Mouse (Mus musculus) adrenal gland, postnatal 36 days (tissue): ENCODE results near the gene Relt. TPM values are rescaled to one million over a fixed set of nuclear protein-coding genes. Genes with fewer than 3 reads are reported as not detected.
A peak's percentile ranks its signal among the peaks of the same experiment; 100 is the strongest.

ENCODE experiments used
- DNase-seq, 2 experiments: peaks; one replicate each; pipeline ENCODE4 v3.0.0; 2021; ENCODE audit warnings: mixed read lengths in 1 of 2
- long read RNA-seq, 2 experiments: library from polyadenylated mRNA; stranded (forward); transcript quantifications; one replicate each; pipeline ENCODE4 v2.0.0; 2021; ENCODE audit warnings: borderline sequencing depth in 2 of 2
- total RNA-seq, 2 experiments: library from RNA; stranded (reverse); gene quantifications; 2 replicates each; pipeline ENCODE4 v1.2.3; 2021

The Relt gene
- 1 to 10 TPM; 1.6 to 4.2 TPM for total RNA-seq
- long read RNA-seq, experiment 1: 0 reads
- long read RNA-seq, experiment 2, partial matches to known transcripts: 0 of 1 reads
- long read RNA-seq, experiment 2, other reads (novel, unspliced or antisense): 0 of 1 reads

DNA sequence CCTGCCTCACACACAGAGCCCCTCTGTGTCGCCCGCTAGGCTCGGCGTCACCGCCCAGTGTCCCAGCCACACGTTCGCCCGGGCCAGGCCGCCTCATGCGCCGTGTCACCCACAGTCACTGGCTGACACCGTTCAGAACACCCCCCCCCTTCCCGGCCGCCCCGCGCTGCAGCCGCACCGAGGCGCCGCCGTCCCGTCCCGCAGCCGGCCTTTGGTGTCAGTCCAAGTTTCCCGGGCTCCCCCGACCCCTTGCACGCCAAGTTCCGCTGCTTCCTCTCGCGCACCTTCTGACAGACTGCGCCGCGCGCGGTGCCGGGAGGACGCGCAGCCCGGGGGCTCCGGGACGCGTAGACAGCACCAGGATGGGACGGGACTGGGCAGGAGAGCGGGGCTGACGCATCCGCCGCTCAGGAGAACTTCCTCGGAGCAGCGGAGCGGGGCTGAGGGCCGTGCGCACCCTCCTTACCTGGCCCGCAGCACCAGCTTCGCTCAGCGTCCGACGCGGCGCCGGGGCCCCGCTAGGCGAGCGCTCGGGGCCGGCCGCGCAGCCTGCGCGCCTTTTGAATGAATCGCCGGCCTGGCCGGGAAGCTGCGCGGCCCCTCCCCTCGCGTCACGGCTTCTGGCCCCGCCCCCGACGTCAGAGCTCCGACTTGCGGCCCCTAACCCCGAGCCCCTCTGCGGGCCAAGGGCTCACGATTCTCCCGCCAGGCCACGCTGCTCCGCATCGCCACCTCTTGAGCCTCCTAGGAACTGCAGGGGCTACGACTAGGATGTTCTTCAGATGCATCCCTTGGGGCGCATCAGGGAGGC lies at the start of gene Relt:
Relt (minus strand) TSS at position 619 of the 811 bp plus-strand sequence.
- peak; percentile 95 to 96 for DNase-seq

DNA sequence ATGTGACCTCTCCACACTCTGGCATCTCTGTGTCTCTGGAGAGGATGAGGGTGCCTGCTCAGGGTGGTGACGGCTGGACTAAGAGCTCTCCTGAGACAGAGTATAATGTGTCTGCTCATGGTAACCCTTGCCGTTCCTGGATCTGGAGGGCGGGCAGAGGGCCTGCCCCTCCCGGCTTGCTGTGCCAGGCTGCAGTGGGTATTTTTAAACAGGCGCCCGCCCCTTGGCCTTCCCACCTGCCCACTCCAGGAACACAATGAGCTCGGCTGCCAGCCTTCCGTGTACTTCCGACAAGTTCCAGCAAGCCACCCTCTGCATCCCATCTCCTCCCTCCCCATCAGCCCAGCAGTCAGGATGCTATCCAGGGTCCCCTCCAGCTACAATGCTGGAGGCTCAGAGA lies 48.5 kb upstream of the Relt start:
- peak; percentile 62 to 72 for DNase-seq

DNA sequence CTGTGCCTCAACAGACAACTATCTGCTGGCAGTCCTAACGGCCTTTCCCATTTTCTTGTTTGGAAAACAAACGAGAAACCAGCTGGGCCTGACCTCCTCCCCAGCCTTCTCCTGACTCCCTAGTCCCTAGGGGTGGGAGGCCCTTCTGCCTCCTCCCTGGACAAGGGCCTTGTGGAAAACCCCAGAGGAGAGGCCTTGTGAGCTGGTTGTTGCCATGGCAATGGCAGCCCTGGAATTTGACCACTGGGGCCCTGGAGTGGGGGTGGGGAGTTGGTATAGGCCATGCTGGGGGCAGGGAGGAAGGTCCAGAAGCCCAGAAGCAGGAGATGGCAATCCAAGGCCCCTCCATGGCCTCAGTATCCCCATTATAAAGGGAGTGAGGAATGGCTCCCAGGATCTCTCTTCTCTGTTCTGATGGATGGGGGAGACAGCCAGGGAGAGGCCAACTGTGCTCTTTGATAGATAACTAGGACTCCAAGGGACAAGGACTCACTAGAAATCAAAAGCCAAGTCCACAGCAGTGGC lies 48.1 kb upstream of the Relt start:
- peak; percentile 76 to 78 for DNase-seq

DNA sequence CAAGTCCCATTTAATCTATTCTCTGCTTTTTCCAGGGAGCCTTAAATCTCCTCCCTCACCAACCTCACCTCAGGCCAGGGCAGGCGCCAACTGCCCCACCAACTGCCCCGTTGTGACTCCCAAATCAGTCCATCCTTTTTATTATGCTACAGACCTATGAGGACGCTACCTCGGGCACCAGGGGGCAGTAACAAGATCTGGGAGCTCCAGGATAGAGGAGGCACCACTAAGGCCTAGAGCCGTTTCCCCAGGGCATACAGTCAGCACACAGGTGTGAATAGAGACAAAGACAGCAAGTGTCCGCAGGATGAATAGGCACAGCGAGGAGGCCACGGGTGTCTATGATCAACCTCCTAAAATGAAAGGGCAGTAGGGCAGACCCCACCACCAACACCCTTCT lies 45.3 kb upstream of the Relt start:
- DNase-seq: peak; percentile 70 to 81

DNA sequence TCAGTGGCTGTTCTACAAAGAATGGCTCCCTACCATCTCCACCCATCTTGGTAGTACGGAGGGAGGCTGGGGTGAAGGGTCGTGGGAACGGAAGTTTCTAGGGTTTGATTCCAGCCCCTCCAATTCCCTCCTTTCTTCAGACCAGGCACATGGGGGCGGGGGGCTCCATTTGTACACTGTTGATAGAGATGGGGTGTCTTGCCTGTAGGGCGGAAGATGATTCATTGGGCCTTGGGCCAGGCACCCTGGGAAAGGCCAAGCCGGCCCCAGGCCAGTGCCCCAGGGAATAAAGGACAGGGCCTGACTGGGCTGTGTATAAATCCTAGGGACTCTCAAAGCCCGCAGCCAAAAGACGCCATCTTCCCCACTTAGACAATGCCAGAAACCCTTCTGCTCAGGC lies 44.8 kb upstream of the Relt start:
- peak; percentile 80 to 83 for DNase-seq

DNA sequence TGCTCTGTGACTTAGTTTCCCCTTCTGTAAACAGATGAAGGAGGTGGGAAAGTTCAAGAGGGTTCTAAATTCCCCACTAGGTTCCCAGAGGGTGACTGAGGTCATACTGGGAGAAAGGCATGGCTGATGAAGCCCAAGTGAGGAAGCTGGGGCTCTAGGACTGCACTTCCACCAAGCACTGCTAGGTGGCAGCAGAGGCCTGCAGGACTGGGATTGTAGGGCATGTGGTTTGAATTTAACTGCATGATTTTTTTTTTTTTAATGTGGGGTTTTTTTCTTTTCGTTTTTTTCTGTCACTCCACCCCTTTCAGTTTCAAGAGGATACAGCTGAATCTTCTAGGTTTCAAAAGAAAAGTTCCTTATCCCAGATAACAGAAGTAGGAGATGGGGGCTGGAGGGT lies 44.0 kb upstream of the Relt start:
- DNase-seq: peak; percentile 82 to 84

DNA sequence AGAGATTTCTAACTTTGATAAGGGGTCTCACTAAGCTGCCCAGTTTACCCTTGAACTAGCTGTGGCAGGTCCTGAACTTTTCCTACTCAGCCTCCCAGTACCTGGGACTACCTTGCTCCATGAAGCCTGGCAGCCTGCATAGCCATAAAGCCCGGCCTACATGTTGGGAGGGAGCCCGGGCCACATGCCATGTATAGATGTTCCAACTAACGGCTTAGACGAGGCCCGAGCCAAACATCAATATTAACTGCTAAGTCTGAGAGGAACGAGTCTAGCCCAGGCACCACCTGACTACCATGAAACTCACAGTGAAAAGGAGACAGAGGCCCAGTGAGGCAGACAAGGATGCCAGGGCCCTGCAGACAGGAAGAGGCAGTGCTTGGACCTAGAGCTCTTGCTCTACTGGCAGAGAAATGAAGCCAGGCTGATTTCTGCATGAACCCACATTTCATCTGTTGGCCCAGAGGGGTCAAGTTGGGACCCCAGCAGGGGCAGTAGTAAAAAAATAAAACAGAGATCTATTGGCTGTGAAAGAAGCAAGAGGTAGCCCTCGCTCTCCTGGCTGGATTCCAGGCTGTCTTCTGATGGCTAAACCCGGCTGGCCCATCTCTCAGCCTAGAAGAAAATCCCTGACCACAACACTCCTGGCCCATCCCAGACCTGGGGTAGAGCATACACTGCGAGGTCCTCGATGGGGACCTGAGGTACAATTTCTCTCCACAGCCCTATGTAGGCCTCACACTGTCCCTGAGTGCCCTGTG lies 43.0 kb upstream of the Relt start:
- peak in 1 of 2 experiments; percentile 3 for DNase-seq

DNA sequence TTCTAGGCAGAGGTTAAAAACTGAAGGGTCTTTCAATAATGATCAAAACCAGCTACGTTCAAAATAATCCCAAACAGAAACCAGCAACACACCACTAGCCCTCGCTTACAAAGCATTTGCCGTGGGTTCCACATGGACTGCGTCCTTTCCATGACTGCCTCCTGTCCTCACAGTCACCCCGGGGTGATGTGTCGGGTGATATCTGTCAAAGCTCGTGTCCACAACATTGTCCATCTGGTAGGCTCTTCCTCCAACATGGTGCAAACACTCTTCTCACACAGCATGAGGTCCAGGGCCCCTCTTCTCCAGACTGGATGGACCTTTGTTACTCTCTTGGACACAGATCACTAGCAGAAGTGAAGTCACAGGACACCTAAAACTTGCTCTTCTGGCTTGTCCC lies 41.8 kb upstream of the Relt start:
- DNase-seq: peak in 1 of 2 experiments; percentile 0

DNA sequence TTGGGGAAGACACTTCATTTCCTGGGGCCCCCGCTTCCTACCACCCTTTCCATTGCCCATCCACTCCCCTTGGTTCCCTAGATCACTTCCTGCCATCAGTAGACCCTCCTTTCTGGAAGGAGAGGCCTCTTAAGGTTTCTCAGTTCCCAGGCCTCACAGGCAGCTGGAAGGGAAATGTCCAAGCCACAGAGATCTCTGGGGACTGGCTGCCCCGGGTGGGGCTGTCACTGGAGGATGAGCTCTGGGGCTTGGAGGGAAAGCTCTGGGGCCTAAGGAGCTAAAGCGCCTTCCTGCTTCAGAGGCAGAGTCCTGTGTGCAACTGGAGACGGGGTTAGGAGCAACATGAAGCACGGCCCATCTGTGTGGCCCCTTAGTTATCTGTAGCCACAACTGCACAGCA lies 41.4 kb upstream of the Relt start:
- DNase-seq: peak in 1 of 2 experiments; percentile 1

DNA sequence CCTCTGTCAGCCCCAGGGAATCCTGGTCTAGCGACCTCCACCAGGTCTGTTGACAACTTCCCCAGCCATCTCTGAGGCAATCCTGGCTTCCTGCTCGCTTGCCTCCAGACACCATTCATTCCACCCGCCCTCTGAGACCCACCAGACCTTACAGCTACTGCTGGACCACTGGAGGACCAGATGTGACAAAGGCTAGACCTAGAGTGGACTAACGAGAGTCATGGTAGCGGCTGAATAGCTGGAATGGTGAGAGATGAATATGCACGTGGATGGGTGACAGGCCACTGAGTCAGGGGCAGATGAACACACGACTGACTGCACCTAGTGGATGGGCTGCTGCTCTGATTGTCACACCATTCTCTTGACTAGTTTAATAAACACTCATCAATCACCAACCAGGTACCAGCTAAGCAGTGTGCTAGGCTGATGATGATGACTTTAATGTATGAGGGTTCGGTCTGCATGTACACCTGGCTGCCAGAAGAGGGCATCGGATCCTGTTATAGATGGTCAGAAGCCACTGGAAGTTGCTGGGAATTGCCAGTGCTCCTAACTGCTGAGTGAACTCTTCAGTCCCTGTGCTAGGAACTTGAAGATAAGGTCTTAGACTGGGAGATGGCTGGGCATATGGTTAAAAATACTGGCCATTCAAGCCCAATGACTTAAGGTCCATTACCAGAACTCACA lies 39.3 kb upstream of the Relt start:
- peak in 1 of 2 experiments; percentile 44 for DNase-seq

DNA sequence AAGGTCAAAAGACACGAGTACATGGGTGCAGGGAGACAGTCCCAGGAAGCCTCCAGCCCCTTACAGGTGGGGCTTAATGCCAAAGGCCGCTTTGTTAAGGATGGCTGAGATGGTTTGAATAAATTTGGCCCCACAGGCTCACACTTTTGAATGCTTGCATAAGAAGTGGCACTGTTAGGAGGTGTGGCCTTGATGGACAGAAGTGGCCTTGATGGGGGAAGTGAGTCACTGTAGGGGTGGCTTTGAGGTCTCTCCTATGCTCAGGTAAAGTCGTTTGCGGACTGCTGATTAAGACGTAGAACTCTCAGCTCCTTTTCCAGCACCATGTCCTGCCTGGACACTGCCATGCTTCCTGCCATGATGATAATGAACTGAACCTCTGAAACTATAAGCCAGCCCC lies 34.6 kb upstream of the Relt start:
- DNase-seq: peak in 1 of 2 experiments; percentile 57

DNA sequence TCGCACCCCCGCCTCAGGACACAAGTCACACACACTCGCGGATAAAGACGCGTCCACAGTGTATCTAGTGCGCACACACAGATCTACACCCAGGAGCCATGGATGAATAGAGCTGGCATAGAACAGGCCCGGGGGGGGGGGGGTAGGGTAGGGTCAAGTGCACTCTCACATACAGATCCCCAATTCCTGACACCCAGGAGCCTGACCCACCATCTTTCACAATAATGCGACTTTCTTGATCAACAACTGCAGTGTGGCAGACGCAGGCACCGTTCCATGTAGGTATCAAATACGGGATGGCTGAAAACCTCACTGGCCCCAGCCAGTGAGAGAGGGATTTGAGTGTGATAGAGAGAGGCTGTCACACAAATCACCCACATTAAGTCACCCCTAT lies 31.6 kb upstream of the Relt start:
- no peak for DNase-seq

DNA sequence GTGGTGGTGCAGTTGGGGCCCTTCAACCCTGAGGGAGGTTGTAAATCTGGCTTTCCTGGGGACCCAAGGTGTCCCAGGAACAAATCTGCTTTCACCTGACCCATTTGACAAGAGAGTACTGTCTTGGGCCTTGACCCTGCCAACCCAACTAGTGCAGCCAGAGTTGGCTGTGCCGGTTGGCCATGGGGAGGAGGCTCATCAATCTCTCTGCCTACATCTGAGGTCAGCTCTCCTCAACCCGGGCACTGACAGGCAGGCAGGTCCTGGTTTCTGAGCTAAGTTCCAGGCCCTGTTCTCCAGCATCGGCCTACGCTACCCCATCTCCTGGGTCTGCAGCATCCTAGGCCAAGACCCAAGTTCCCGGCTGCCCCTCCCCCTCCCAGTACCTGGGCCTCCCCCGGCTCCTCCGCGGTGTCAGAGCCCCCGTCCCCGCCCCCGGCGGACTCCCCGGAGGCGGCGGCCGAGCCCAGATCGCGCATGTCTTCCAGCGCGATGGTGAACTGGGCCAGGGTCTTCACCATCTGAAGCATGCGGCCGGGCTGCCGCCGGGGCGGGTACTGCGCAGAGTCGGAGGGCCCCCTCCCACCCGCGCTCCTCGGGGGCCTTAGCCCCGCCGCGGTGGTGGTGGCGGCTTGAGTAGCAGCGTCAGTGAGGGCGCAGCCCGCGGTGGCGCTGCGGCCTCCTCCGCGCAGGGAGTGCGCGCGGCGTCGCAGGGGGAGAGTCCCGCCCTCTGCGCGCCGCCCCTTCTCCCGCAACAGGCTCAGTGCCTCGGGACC lies 31.0 kb upstream of the Relt start:
- DNase-seq: peak; percentile 75 to 81

DNA sequence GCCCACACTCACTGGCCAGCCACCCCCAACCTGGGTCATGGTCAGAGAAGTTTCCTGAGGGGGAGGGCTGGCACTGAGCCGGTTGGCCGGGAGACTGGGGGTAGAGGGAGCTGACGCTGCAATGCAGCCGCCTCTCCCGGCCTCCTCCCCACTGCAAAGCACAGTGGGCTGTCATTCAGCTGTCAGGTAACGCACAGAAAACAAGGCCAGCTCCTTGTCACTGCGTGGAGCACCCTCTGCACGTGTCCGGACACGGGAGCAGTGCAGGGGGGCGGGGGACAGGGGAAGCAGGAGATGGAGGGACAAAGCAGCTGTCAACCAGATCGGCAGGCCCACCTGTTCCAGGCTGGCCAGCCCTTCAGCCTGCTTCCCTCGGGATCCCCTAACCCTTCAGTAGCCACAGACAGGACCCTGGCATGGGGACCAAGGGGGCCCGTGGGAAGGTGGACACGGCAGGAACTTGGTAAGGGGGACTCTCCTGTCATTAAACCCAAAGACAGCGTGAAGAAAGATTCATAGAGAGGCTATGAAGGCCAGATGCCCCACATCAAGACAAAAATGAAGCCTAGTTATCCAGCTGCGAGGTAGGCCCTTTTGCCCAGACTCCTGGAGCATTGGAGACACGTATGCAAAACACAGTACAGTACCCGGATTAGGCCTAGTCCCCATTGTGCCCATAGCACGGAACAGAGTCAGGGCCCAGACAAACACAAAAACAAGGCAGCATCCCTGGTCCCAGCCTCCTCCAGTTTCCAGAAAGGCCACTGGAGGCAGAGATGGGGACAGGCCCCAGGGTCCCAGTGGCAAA lies 30.2 kb upstream of the Relt start:
- DNase-seq: peak; percentile 88 to 90

DNA sequence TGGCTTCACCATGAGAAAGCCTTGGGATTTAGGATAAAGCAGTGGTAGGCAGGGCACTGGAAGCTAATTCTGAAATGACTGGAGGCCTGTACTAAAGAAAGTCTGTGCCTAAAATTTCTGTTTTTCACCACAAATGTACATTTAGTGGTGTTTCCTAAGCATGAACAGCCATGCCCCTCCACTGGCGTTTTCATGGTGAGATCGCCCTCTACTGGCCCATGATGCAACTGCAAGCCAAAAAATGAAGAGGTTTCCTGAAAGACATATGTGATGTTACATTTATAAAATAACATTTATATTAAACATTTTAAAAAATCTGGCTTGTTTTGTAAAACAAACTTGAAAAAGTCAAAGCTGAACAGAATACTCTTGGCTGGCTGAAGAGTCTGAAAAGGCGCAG lies 23.3 kb upstream of the Relt start:
- peak; percentile 57 for DNase-seq

DNA sequence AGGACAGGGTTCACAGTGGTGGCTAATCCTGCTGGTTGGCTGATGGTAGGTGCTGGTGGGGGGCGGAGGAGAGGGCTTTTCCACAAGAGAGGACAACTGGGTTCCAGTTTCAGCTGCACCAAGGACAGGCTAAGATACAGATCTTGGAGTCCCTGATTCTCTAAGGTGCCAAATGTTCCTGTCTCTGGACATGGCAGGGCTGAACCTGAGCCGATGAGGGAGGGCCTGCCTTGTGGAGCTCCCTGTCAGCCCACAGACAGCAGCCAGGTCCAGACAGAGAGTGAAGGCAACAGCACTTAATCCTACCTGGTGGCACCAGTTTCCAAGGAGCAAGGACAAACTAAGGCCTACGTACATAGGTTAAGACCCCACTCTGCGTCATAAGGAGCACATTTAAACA lies 21.2 kb upstream of the Relt start:
- no peak for DNase-seq

DNA sequence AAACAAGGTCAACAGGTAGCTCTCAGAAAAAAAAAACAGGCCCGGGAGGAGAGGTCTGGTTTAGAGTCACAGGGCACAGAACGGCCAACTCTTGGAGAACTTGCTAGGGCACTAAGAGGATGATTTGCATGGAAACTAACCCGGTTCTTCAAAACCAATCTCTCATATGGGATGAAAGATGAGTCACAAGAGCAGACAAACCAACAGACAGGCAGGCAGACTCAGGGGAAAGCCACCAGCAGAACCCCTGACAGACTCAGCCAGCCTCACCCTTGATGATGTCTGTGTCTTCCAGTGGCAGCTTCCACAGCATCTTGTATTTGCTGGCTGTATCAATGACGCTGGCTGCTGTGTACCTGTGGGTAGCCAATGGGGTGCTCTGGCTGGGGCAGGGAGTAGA lies 18.7 kb upstream of the Relt start:
- DNase-seq: no peak

DNA sequence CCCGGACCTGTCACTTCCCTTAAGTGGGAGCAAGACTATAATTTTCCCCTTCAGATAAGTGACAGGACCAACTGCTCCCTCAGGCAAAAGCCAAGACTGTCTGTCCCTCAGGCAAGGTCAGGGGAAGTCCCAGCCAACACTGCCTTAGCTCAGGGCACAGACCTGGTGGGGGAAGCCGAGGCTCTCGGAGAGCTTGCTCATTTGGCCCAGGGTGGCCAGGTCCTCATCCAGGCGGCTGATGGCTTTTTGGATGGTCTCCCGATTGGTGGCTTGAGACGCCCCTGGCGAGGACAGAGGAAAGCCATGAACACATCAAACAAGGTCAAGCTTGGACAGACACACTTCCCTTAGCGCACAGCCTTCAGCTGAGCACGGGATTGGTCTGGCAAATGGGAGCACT lies 18.3 kb upstream of the Relt start:
- DNase-seq: peak in 1 of 2 experiments; percentile 47

DNA sequence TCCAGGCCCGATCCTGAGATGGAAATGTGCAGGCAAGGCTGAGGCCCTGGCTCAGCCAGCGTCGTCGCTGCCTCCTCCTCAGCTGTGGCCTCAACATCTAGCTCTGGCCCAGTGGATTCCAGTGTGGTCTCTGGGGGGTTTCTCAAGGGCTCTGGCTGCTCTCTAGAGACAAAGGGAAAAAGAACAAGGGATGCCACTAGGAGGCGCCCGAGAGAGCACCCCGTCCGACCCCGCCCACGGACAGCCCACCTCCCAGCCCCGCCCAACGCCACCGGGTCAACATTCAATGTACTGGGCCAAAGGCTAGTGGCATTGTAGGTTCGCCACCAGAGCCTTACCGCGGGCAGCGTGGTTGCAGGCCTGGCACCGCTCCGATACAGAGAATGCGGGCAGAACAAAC lies 16.3 kb upstream of the Relt start:
- peak; percentile 69 to 82 for DNase-seq

DNA sequence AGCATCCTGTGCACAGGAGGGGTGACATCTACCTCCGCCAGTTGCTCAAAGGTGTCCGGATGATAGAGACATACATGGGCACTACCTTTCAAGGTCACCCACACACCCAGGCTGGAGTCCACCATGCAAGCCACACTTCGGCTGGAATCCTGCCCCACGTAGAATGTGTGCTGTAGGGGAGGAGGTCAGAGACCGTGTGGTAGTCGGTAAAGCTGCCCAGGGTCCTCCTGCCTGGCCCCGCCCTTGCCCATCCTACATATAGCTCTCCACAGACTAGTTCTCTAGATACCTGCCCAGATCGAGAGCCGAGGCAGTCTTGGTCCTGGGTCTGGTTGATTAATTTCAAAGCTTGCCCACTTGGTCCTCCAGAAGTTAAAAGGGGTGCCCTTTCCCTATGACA lies 13.5 kb upstream of the Relt start:
- DNase-seq: no peak

DNA sequence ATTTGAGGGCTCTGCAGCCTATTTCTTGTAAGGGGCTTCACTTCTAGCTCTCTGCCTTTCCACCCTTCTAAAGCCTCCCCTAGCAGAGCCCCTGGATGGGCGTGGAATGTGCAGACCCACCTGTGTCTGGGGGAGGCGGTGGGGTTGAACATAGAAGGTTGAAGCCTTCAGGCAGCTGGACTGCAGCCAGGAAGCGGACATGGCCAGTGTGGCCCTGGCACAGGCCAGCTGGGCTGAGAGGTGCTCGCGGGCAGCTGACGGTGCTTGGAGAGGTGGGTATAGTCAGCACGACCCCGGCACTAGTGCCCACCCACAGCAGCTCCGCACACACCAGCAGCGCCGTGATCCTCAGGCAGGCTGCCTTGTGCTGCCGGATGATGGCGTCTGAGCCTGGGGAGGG lies 13.0 kb upstream of the Relt start:
- peak in 1 of 2 experiments; percentile 51 for DNase-seq
